Mouse (Mus musculus) embryo, embryonic 10 days (tissue): ENCODE results near the gene Sars2.
"Not testable (repeated sequence)": the region's sequence is repeated elsewhere in the genome, so short reads cannot be mapped to it uniquely, and the experiment has no call there.

ENCODE experiments used
- DNase-seq: peaks from one replicate; pipeline ENCODE4 v3.0.0-alpha.2; 2015; ENCODE audit warnings: low spot score

Sars2 gene

GRCm38 (mm10) chr7:28741709-28742438 lies at the start of gene Sars2, which contains the start of gene Mrps12:
TSS of gene Sars2 (plus strand) at chr7:28741992.
TSS of gene Mrps12 (minus strand) at chr7:28741820.
- DNase-seq = peak; percentile 97

GRCm38 (mm10) chr7:28692545-28693320 lies 49.1 kb upstream of the Sars2 start, which contains the start of gene Fbxo27:
TSS of gene Fbxo27 (plus strand) at chr7:28692849.
- peak; percentile 47 for DNase-seq

- DNase-seq = peak; percentile 86
These were observed 48.3 kb upstream of the Sars2 start for GRCm38 (mm10) chr7:28693321-28693966.

- DNase-seq = peak; percentile 75
These were observed 47.4 kb upstream of the Sars2 start for GRCm38 (mm10) chr7:28694423-28694822.

- no peak for DNase-seq
These were observed 46.8 kb upstream of the Sars2 start for GRCm38 (mm10) chr7:28694966-28695511.

- no peak for DNase-seq
These were observed 44.5 kb upstream of the Sars2 start for GRCm38 (mm10) chr7:28697277-28697676.

- no peak for DNase-seq
These were observed 41.5 kb upstream of the Sars2 start for GRCm38 (mm10) chr7:28700269-28700668.

- not testable (repeated sequence) for DNase-seq
These were observed 40.5 kb upstream of the Sars2 start for GRCm38 (mm10) chr7:28701306-28701705.

- no peak for DNase-seq
These were observed 39.1 kb upstream of the Sars2 start for GRCm38 (mm10) chr7:28702601-28703143.

- no peak for DNase-seq
These were observed 32.3 kb upstream of the Sars2 start for GRCm38 (mm10) chr7:28709454-28709853.

- no peak for DNase-seq
These were observed 30.8 kb upstream of the Sars2 start for GRCm38 (mm10) chr7:28710962-28711361.

GRCm38 (mm10) chr7:28714667-28715066 lies 27.1 kb upstream of the Sars2 start:
- no peak for DNase-seq

- DNase-seq = no peak
These were observed 26.2 kb upstream of the Sars2 start for GRCm38 (mm10) chr7:28715598-28715997.

GRCm38 (mm10) chr7:28716590-28717281 lies 25.1 kb upstream of the Sars2 start, which contains the start of gene Fbxo17:
TSS of gene Fbxo17 (plus strand) at chr7:28716804.
- peak; percentile 74 for DNase-seq

- no peak for DNase-seq
These were observed 24.1 kb upstream of the Sars2 start for GRCm38 (mm10) chr7:28717726-28718125.

GRCm38 (mm10) chr7:28719159-28719558 lies 22.6 kb upstream of the Sars2 start:
- no peak for DNase-seq

GRCm38 (mm10) chr7:28719650-28720049 lies 22.1 kb upstream of the Sars2 start:
- DNase-seq = no peak

- peak; percentile 22 for DNase-seq
These were observed 20.8 kb upstream of the Sars2 start for GRCm38 (mm10) chr7:28720753-28721537.

- DNase-seq = no peak
These were observed 19.7 kb upstream of the Sars2 start for GRCm38 (mm10) chr7:28722079-28722478.

- DNase-seq = no peak
These were observed 17.2 kb upstream of the Sars2 start for GRCm38 (mm10) chr7:28724613-28725012.
